Mouse (Mus musculus) fat pad, adult 2 months (tissue): Measurements from ENCODE around the gene Tuba4a.

Experiments
- DNase-seq: peaks from one replicate; pipeline ENCODE4 v3.0.0-alpha.2; 2011; ENCODE audit warnings: low read depth, low spot score; ENCODE audit errors: extremely low read depth

Gene Tuba4a

GRCm38 (mm10) chr1:75219531-75219930, at the start of gene Tuba4a:
Gene Tuba4a, minus strand, starts transcription at chr1:75219865.
- no peak for DNase-seq

- no peak for DNase-seq
Observed at GRCm38 (mm10) chr1:75264091-75264880, 44.6 kb upstream of the Tuba4a start, which contains the start of gene Ptprn. Gene Ptprn, minus strand, starts transcription at chr1:75264502.

DNA sequence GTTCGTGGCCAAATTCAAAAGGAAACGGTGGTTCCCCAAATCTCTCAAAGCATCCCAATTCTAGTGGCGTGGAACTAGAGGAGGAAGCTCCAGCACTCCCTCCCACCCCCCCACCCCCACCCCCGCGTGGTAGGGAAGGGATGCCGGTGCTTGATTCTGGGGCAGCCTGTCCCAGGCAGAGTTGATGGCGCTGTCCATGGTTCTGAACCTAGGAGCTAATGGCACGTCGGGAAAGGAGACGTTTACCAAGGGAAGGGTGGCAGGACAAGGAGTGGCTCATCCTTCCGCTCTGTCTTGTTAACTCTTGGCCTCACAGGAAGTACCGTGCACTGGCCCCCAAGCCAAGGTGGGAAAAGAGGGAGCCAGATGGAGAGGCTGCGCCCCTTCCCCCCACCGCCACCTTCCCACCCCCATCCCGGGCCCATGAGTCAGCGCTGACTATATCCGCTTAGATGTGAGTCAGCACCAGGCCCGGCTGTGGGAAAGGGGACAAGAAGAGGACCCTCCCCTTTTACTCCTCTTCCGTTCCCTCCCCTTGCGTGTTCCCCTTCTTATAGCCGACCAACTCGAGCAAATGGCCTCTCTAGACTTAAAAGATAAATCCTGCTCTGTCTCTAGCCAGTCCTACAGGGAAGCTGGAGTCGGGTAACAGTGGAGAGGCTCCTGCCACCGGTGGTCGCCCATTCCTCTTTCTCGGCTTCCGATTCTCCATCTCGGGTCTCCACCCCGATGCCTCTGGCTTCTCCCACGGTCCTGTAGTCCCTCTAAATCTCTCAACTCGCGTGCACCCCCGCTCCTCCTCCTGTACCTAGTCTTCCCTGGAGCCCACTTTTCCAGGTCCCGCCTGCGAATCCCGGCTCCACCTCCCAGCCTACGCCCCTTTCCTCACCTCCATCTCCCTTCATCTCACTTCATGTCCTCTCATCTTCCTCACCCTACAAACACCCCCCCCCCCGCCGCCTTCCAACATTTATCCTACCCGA, 43.6 kb upstream of the Tuba4a start:
- DNase-seq: no peak

DNA sequence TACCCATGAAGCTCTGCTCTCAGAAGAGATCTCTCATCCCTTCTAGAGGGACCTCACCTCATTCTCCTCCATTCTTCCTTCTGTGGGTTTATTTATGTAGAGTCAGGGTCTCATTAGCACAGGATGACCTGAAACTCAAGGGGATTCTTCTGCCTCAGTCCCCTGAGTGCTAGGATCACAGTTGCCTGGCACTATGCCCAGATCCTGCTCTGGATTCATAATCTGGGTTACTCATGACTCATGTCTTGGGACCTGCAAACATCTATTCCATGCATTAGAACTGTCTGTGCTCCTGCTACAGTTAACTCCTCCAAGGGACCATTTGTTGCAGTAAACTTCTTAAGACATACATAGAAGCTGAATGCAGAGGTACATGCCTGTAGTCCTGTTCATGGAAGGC, 41.6 kb upstream of the Tuba4a start:
- DNase-seq: no peak

- DNase-seq: no peak
Observed at GRCm38 (mm10) chr1:75255516-75256046, 35.9 kb upstream of the Tuba4a start.

- DNase-seq: no peak
Observed at GRCm38 (mm10) chr1:75254625-75255013, 35.0 kb upstream of the Tuba4a start.

- no peak for DNase-seq
Observed at GRCm38 (mm10) chr1:75253849-75254624, 34.4 kb upstream of the Tuba4a start.

- no peak for DNase-seq
Observed at GRCm38 (mm10) chr1:75253029-75253428, 33.4 kb upstream of the Tuba4a start.

DNA sequence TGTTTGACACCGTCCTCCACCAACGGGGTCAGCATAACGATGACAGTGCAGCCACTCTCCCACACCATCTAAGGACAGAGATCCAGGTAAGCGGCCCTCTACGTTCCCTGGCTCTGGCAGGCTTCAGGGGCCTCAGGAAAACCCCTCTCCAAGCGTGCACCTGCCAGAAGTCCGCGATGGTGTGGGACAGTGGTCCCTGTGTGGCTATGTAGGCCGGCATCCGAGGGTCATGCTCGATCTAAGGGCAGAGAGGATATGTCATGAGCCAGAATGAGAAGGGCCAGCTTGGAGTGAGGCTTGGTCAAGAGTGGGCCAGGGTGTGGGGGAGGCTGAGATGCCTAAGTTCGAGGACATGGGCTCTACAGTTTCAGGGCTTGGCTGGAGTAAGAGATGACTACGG, 32.6 kb upstream of the Tuba4a start:
- DNase-seq: no peak

- DNase-seq: no peak
Observed at GRCm38 (mm10) chr1:75251112-75251970, 31.7 kb upstream of the Tuba4a start.

GRCm38 (mm10) chr1:75250498-75250897, 30.8 kb upstream of the Tuba4a start:
- no peak for DNase-seq

DNA sequence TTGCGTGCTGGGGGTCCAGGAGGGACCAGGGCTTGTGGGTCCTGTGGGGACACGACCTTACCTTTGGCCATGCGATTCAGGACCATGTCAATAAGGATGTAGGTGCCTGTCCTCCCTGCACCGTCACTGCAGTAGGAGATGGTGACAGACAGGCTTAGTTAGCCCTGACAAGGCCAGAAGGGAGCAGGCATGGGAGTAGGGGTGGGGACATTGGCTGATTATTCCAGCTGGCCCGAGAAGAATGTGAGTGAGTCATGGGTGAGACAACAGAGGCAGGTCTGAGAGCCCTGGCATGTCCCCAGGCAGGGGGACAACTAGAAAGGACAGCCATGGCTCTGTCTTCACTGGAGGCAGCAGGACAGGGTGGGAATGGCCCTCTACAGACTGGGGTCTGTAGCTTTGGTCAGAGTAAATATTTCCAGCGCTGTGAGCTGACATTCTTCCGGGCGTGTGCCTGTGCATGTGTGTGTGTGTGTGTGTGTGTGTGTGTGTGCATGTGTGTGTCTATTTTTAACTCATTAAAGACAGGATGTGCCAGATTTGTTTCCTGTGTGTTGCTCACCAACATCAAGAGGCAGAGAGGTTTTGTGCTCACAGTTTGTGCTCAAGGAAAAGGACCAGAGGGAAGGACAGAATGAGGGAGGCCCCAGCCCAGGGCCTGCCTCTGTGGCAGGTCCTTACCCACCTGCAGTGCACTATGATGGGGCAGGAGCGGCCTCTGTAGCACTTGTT, 28.5 kb upstream of the Tuba4a start:
- no peak for DNase-seq

DNA sequence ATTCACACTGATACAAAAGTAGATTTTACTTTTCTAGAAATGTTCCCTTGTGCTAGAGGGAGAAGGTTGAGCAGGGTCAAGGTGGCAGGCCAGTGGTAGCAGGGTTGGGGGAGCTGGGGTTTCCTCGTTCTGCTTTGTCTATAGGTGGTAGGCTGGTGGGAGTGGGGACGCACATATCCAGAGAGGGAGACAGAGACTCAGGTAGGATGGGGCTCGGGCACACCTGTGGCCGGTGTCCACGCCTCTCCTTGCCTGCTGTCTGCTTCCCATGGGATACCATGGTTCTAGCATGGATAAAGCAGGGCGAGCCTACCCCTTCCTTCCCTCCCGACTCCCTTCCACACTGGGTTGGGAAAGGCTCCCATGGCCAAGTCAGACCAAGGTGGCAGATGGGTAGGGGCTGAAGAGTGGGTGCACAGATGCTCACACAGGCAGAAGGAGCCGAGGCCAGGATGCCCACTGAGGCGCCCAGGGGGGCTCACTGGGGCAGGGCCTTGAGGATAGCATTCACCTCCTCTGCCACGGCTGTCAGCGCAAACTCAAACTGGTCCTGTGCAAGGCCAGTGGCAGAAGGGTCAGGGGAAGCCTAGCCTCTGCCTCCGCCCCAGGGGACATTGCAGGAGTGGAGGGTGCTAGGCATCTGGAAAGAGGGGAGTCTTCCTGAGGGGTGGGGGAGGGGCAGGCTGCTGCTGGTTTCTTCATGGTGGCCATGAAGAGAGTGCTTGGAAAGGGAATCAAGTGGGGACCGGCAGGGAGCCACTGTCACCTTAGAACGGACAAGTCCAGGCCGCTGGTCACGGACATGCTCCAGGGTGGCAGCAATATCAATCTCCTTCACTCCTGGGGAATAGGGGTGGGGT, 27.6 kb upstream of the Tuba4a start:
- DNase-seq: no peak

DNA sequence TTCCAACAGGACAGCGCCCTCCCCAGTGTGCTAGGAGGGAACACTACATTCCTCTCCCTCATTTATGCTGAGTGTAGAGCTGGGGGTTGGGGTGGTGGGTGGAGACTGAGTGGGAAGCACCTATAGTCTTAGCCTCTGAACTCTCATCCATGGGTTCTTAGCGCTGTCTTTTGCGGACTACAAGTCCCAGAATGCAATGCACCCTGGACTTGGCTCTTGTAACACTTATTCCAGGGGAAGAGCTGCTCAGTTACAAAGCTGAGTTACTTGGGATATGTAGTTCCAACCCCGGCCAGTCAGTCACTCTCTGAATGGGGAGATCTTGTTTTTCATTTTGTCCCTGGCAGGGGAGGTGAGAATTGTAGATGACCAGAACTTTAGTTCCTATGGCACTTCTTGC, 25.2 kb upstream of the Tuba4a start:
- DNase-seq: no peak

- DNase-seq: no peak
Observed at GRCm38 (mm10) chr1:75244175-75244826, 24.6 kb upstream of the Tuba4a start.

- no peak for DNase-seq
Observed at GRCm38 (mm10) chr1:75243411-75243810, 23.7 kb upstream of the Tuba4a start.

GRCm38 (mm10) chr1:75239591-75239990, 19.9 kb upstream of the Tuba4a start:
- no peak for DNase-seq
